Mouse (Mus musculus) testis, adult 2 months (tissue): ENCODE data around the gene Map2k5. TPM values are rescaled to one million over a fixed set of nuclear protein-coding genes. Genes with fewer than 3 reads are reported as not detected.

Experiments
- H3K27ac ChIP-seq: fragments of 200-500 bp; 2 replicates; pipeline ENCODE4 v1.5.1; 2012; ENCODE audit warnings: low read depth, low read length; ENCODE audit not compliant: control insufficient read depth, insufficient read depth
- H3K27me3 ChIP-seq: fragments of 200-500 bp; 2 replicates; pipeline ENCODE4 v1.6.1; 2012; ENCODE audit warnings: mild to moderate bottlenecking, low read length, moderate library complexity; ENCODE audit not compliant: control insufficient read depth, insufficient read depth
- H3K36me3 ChIP-seq: fragments of 200-500 bp; 2 replicates; pipeline ENCODE4 v1.6.1; 2012; ENCODE audit warnings: mild to moderate bottlenecking, low read length; ENCODE audit not compliant: control insufficient read depth, insufficient read depth
- H3K4me1 ChIP-seq: fragments of 200-500 bp; 2 replicates; pipeline ENCODE4 v1.6.1; 2012; ENCODE audit warnings: low read length; ENCODE audit not compliant: control insufficient read depth, insufficient read depth
- H3K4me3 ChIP-seq: fragments of 200-500 bp; 2 replicates; pipeline ENCODE4 v1.5.1; 2012; ENCODE audit warnings: low read depth, mild to moderate bottlenecking, low read length, moderate library complexity, mixed read lengths; ENCODE audit not compliant: control insufficient read depth
- CTCF ChIP-seq: fragments of 200-500 bp; IDR thresholded peaks from 2 replicates; pipeline ENCODE4 v1.5.1; 2012; ENCODE audit warnings: low read depth, mild to moderate bottlenecking, inconsistent platforms, low read length, moderate library complexity; ENCODE audit not compliant: control insufficient read depth, insufficient read depth, insufficient replicate concordance
- POLR2A ChIP-seq: fragments of 200-500 bp; IDR thresholded peaks from 2 replicates; pipeline ENCODE4 v1.6.1; 2012; ENCODE audit warnings: low read depth, mild to moderate bottlenecking, inconsistent platforms, low read length, moderate library complexity; ENCODE audit not compliant: control insufficient read depth
- polyA plus RNA-seq: library from polyadenylated mRNA; depleted of rRNA; stranded (reverse); fragments of >200 nt; gene quantifications from 2 replicates; pipeline ENCODE4 v1.2.3, GENCODE M21; 2012

Gene Map2k5
- polyA plus RNA-seq, 1 experiment: 53.3 TPM

- no peaks in the 10 kb centered on the region for H3K36me3 ChIP-seq
- TF ChIP-seq POLR2A (no peak), CTCF (no peak)
- no peaks in the 10 kb centered on the region for H3K27me3 ChIP-seq
- H3K27ac ChIP-seq: no peak overlapping the region
- no peaks in the 10 kb centered on the region for H3K4me1 ChIP-seq
- H3K4me3 ChIP-seq: no peak overlapping the region
Observed at GRCm38 (mm10) chr9:63174001-63174721, 203.5 kb downstream of the Map2k5 start.

DNA sequence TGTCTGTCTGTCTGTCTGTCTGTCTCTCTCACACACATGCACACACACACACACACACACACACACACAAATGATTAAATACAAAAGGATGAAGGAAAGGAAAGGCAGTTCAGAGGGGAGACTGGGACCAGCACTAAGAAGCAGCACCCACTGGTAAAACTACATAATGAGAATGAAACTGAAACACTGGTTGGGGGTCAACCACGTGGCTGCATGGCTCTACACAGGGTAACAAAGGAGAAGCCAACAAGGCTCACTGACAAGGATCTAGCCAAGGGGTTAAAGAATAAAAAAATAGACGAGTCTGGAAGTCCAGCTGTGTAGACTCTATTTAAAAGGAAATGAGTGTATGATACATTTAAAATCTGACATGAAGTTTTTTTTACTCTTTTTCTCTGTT lies 205.8 kb downstream of the Map2k5 start:
- Histone ChIP-seq H3K4me3 (no peak overlapping the region), H3K27ac (no peak overlapping the region), H3K36me3 (no peaks in the 10 kb centered on the region), H3K4me1 (no peaks in the 10 kb centered on the region), H3K27me3 (no peaks in the 10 kb centered on the region)
- TF ChIP-seq POLR2A: no peak
- TF ChIP-seq CTCF: no peak

- H3K27ac ChIP-seq: no peak overlapping the region
- no peaks in the 10 kb centered on the region for H3K27me3 ChIP-seq
Observed at GRCm38 (mm10) chr9:63169127-63169526, 208.6 kb downstream of the Map2k5 start.

GRCm38 (mm10) chr9:63165070-63165469 lies 212.6 kb downstream of the Map2k5 start:
- TF ChIP-seq CTCF (no peak), POLR2A (no peak)

More at GRCm38 (mm10) chr9:63169127-63169526, 208.6 kb downstream of the Map2k5 start:
- no peak for TF ChIP-seq POLR2A
- peak; percentile 51; the same call in 1 of the 2 replicates for TF ChIP-seq CTCF
- Histone ChIP-seq H3K4me3 (no peak overlapping the region), H3K4me1 (no peaks in the 10 kb centered on the region), H3K36me3 (no peaks in the 10 kb centered on the region)

GRCm38 (mm10) chr9:63163756-63164155 lies 213.9 kb downstream of the Map2k5 start:
- no peak overlapping the region for H3K27ac ChIP-seq
- no peaks in the 10 kb centered on the region for H3K27me3 ChIP-seq
- no peak for TF ChIP-seq POLR2A
- TF ChIP-seq CTCF: no peak
- no peaks in the 10 kb centered on the region for H3K4me1 ChIP-seq
- no peaks in the 10 kb centered on the region for H3K36me3 ChIP-seq
- no peak overlapping the region for H3K4me3 ChIP-seq

More at GRCm38 (mm10) chr9:63165070-63165469, 212.6 kb downstream of the Map2k5 start:
- H3K27ac ChIP-seq: no peak overlapping the region
- H3K27me3 ChIP-seq: no peaks in the 10 kb centered on the region
- no peak overlapping the region for H3K4me3 ChIP-seq
- H3K4me1 ChIP-seq: no peaks in the 10 kb centered on the region
- no peaks in the 10 kb centered on the region for H3K36me3 ChIP-seq

DNA sequence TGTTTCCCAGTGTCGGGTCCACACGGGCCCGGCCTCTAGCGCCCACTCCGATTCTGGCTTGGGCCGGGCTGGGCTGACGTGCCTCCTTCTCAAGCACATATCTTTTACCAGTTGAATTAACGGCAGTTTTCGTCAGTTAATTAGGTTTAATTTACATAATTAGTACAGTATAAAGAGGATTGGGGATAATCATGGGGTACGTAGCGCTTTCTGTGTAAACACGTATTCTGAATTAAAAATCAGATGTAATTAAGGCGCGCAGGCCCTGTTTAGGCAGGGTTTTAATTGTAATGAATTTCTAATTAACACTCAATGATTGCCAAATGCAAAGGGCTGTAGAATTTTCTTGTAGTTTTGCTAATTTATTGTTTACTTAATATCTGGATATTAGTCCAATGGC lies 225.8 kb downstream of the Map2k5 start:
- Histone ChIP-seq H3K4me1 (peaks cover 18% of the 10 kb centered on the region), H3K36me3 (no peaks in the 10 kb centered on the region), H3K27ac (no peak overlapping the region), H3K27me3 (peaks cover 8% of the 10 kb centered on the region; the same call in 1 of the 2 replicates), H3K4me3 (no peak overlapping the region)
- TF ChIP-seq POLR2A (no peak), CTCF (no peak)

- TF ChIP-seq POLR2A: no peak
- TF ChIP-seq CTCF: no peak
- no peak overlapping the region for H3K4me3 ChIP-seq
- peaks cover 10% of the 10 kb centered on the region for H3K27me3 ChIP-seq
- peaks cover 20% of the 10 kb centered on the region for H3K4me1 ChIP-seq
- no peak overlapping the region for H3K27ac ChIP-seq
- H3K36me3 ChIP-seq: no peaks in the 10 kb centered on the region
Observed at GRCm38 (mm10) chr9:63151072-63151870, 226.4 kb downstream of the Map2k5 start.
